8 mouse cellular contexts compared by ENCODE assay signal in genomic region chr5:100428031-100428733, GRCm38 (mm10). TPM values are rescaled to one million over a fixed set of nuclear protein-coding genes. Genes with fewer than 3 reads are reported as not detected.
DNase-seq lines count a peak whose midpoint lies in the region; ATAC-seq and TF ChIP-seq lines count a peak whose summit lies in the region.

No protein-coding gene starts in this region.

- no peak for ATAC-seq in hindbrain, embryonic 16.5 days
- no peak for ATAC-seq in midbrain, postnatal 0 days (ENCODE audit: low FRiP score)
- no peak for ATAC-seq in monocyte, adult 5-6 weeks (replicated peaks; ENCODE audit: insufficient number of reproducible peaks, low FRiP score, low TSS enrichment, poor library complexity, severe bottlenecking)

- H3K36me3 ChIP-seq in hindbrain, embryonic 16.5 days (ENCODE audit: control insufficient read depth, insufficient read depth, low read length) = peaks cover 10% of the 10 kb centered on the region; the same call in 1 of the 2 replicates
- peaks cover 9% of the 10 kb centered on the region for H3K36me3 ChIP-seq in midbrain, postnatal 0 days (ENCODE audit: insufficient read depth, low read length)

- peak overlapping the region; percentile 55 for H3K4me3 ChIP-seq in left cerebral cortex, adult 2 months
- H3K4me3 ChIP-seq in hindbrain, embryonic 16.5 days (ENCODE audit: low read length) = peak overlapping the region; percentile 82
- peak overlapping the region; percentile 61 for H3K4me3 ChIP-seq in midbrain, postnatal 0 days (ENCODE audit: low read depth, low read length)

- intact Hi-C loops in left cerebral cortex, adult 2 months (cut with DNase I) = loop anchor here (2.0 to 5.0 kb wide), 2 partner anchors 73 to 109 kb away; partner anchors contain the start of gene Lin54

- H3K9me3 ChIP-seq in hindbrain, embryonic 16.5 days (ENCODE audit: control insufficient read depth, low read length) = no peaks in the 10 kb centered on the region
- H3K9me3 ChIP-seq in midbrain, postnatal 0 days (ENCODE audit: low read length) = no peaks in the 10 kb centered on the region

- 7% methylated on average over 5 of the region's 5 CpGs for WGBS in hindbrain, embryonic 16.5 days
- WGBS in midbrain, postnatal 0 days = 5% methylated on average over 5 of the region's 5 CpGs

- peaks cover 37% of the 10 kb centered on the region for H3K4me1 ChIP-seq in hindbrain, embryonic 16.5 days (ENCODE audit: control insufficient read depth, insufficient read depth, low read depth, low read length)
- peaks cover 16% of the 10 kb centered on the region for H3K4me1 ChIP-seq in midbrain, postnatal 0 days (ENCODE audit: insufficient read depth, low read length)

- peak overlapping the region; percentile 56 for H3K9ac ChIP-seq in hindbrain, embryonic 16.5 days (ENCODE audit: low read depth, low read length)
- H3K9ac ChIP-seq in midbrain, postnatal 0 days (replicated peaks; ENCODE audit: low read length, poor library complexity, severe bottlenecking) = peak overlapping the region; percentile 88

- H3K27ac ChIP-seq in left cerebral cortex, adult 2 months = peak overlapping the region; percentile 69; the same call in 1 of the 2 replicates
- no peak overlapping the region; the same call in 1 of the 2 replicates for H3K27ac ChIP-seq in hindbrain, embryonic 16.5 days (ENCODE audit: low read depth, low read length)
- H3K27ac ChIP-seq in midbrain, postnatal 0 days (ENCODE audit: low read depth, low read length) = no peak overlapping the region

- no peaks in the 10 kb centered on the region for H3K27me3 ChIP-seq in hindbrain, embryonic 16.5 days (replicated peaks; ENCODE audit: control insufficient read depth, insufficient read depth, low read length)
- H3K27me3 ChIP-seq in midbrain, postnatal 0 days (ENCODE audit: insufficient read depth, low read length) = no peaks in the 10 kb centered on the region

- DNase-seq in left cerebral cortex, adult 2 months (ENCODE audit: extremely low spot score in 1 of 2, low spot score in 2 of 2) = no peak
- DNase-seq in left cerebral cortex, adult 9 months (ENCODE audit: low spot score in 2 of 2) = no peak
- peak; percentile 39 for DNase-seq in c-Kit-positive CD71-positive TER-119-positive erythroid progenitor cells, embryonic 14.5 days (ENCODE audit: low spot score)
- no peak for DNase-seq in midbrain, postnatal 0 days (ENCODE audit: low spot score)
- no peak for DNase-seq in Muller cell, postnatal 12 days (ENCODE audit: inconsistent ontology term)
- no peak for DNase-seq in kidney, postnatal 4 days

- TF ChIP-seq CTCF in left cerebral cortex, adult 2 months (IDR thresholded peaks at IDR 0.05) = no peak
- TF ChIP-seq CTCF in midbrain, postnatal 0 days (IDR thresholded peaks at IDR 0.05) = no peak

- peak overlapping the region; percentile 74 for H3K4me2 ChIP-seq in hindbrain, embryonic 16.5 days (ENCODE audit: low read length)
- H3K4me2 ChIP-seq in midbrain, postnatal 0 days (ENCODE audit: low read depth, low read length, poor library complexity, severe bottlenecking) = peak overlapping the region; percentile 73

RNA-seq across cellular contexts. Expression of gene Sec31a, which starts 12.1 kb away (rescaled TPM):
- total RNA-seq in left cerebral cortex, adult 2 months (2021) = 100 to 1,000 TPM; 118 to 122 TPM
- 84.2 and 108 TPM in 2 replicates for polyA plus RNA-seq in hindbrain, embryonic 16.5 days (2015; fragmentation: Nextera tagmentation; extraction: Ambion mirVana)
- 148 and 227 TPM in 2 replicates for total RNA-seq in midbrain, postnatal 0 days (2014; rRNA removed)
- 79.6 and 85.0 TPM in 2 replicates for polyA plus RNA-seq in midbrain, postnatal 0 days (2015; fragmentation: Nextera tagmentation; extraction: Ambion mirVana)
- 63.0 to 72.7 TPM (median 72.6 TPM) in 3 replicates for total RNA-seq in monocyte, adult 5-6 weeks (2017)
